Mouse (Mus musculus): ENCODE data around the gene Nrxn3.
A peak's percentile ranks its signal among the peaks of the same experiment; 100 is the strongest.

Nrxn3 gene

GRCm38 (mm10) chr12:89331474-89332263 is 609.0 kb downstream of the Nrxn3 start:
- DNase-seq (ENCODE audit: low spot score in 2 of 2): no peak

- no peak for DNase-seq (ENCODE audit: low spot score in 2 of 2)
These were observed 610.8 kb downstream of the Nrxn3 start for GRCm38 (mm10) chr12:89333486-89333885.

DNA sequence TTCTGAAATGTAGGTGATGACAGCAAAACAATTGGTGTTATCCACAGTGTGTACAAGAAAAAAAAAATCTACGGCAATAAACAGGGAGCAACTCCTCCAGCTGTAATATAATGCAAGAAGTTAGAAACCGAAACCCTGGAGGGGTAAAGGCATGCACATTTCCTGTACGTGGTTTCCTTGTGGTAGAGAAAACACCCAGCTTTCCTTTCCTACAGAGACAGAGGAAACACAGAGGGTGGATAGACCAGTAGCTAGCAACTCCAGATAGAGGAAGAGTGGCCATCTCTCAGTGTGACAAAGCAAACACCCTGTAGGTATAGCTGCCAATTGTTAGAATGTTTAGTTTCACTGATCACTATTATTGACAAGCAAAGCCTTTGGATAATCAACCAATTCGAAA is 642.2 kb downstream of the Nrxn3 start:
- DNase-seq (ENCODE audit: low spot score in 2 of 2): no peak

DNA sequence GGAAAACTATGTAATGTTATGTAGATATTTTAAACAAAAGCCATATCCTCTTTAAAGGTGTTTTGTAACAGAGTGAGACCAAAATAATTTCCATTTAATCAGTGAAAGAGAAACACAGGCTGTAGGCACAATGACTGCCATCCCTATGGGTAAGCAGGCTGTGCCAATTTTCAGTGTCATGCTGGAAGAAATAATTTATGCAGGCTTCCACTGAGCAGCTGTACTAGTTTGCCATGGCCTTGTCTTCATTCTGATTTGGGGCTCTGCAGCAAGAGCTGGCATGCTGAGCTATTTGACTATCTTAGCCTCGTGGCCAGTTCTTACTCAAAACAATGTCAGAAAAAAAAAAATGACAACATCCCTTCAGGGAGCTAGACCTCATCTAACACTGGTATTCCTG is 647.3 kb downstream of the Nrxn3 start:
- no peak for DNase-seq (ENCODE audit: low spot score in 2 of 2)

DNA sequence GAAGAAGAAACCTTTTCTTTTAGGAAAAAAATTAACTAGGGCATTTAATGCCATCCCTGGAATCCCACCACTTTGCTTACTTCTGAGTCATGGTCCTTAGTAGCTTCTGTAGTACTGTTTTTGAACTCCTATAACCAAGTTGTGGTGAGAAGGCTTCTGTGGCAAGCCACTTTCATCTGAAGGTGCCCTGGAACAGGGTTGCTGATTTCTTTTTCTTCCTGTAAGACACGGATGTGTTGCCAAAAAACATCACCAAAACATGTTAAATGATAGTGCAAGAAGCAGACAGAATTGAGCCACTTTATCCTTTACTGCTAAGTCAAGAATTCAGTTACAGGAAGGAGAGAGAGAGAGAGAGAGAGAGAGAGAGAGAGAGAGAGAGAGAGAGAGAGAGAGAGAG is 653.9 kb downstream of the Nrxn3 start:
- no peak for DNase-seq (ENCODE audit: low spot score in 2 of 2)

DNA sequence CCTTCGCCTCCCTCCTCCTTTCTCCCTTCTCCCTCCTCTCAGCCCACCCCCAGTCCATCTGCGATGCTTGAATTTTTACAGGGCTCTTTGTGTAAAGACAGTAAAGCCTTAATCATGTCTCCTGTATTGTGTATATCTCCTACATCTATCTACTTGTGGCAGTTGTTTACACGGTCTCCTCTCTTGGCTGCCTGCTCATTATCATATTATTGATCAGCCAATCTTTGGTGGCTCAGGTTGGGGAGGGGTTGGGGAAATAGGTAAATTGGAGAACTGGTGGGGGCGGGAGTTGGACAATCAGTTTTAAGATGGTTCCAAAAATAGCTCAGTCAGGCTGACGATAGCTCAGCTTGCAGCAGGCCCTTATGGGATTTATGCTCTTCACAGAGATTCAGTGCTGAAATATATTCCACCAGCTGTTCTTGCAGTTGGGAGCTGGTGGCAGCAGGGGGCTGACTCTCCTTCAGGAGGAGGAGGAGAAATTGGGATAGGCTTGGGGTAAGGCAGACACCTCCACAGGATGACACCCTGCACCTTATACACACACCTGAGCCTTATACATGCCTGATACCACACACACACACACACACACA is 654.5 kb downstream of the Nrxn3 start:
- no peak for DNase-seq (ENCODE audit: low spot score in 2 of 2)

DNA sequence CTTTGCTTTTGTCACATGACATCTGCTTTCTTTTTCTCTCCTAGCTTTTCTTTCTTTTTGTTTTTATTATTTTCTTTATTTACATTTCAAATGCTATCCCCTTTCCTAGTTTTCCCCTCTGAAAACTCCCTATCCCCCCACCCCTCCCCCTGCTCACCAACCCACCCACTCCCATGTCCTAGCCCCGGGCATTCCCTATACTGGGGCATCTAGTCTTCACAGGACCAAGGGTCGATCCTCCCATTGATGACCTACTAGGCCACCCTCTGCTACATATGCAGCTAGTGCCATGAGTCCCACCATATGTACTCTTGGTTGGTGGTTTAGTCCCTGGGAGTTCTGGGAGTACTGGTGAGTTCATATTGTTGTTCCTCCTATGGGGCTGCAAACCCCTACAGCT is 655.0 kb downstream of the Nrxn3 start:
- DNase-seq (ENCODE audit: low spot score in 2 of 2): no peak

DNA sequence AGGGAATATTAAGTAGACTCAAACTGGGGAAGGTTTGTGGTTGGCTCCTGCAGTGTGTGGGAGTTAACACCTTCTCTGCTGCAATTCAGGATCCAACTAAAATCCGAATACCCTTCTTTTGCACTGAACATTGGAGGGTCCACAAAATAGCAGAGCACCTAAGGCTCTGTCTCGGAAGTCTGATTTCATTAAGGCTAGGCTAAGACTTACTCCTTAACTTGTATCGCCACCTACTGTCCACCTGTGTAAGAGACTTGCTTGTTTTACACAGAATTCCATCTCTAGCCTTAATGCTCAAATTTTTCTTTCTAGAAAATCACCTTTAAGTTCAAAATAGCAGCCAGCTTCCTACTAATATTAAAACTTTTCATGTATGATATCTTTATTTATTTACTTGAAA is 660.6 kb downstream of the Nrxn3 start:
- no peak for DNase-seq (ENCODE audit: low spot score in 2 of 2)

GRCm38 (mm10) chr12:89395121-89395792 is 672.6 kb downstream of the Nrxn3 start:
- DNase-seq (ENCODE audit: low spot score in 2 of 2): no peak

- DNase-seq (ENCODE audit: low spot score in 2 of 2): no peak
These were observed 713.8 kb downstream of the Nrxn3 start for GRCm38 (mm10) chr12:89436519-89436918.

DNA sequence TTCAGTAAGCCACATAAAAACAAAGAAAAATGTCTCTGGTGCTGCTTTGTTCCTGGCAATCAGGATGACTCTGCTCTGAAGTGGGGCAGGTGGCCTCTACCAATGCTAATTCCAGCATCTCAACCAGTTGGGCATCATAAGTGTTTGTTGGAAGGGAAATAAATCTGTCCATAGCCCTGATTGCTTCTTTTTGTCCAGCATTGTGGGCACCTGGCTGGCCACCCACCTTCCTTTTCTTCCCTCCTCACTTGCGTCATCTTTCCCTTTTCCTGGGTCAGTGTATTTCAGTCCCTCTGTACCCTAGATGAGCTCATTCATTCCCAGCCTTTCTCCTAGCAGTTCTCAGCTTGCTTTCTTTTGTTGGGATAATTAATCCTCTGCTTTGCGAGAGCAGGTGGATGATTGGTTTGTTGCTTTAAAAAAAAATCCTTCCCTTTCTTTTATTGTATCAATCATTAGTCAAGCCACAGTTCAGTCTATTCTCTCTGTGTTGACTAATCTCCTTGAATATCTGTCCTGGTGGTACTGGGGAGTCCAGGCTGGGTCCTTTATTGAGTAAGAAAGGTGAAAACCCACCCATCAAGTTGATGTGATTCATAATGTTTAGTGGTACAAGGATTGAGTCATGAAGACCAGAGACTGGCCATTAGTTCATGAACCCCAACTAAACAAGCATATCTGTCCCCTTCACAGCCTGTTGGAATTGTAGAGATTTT is 719.8 kb downstream of the Nrxn3 start:
- DNase-seq (ENCODE audit: low spot score in 2 of 2): no peak

DNA sequence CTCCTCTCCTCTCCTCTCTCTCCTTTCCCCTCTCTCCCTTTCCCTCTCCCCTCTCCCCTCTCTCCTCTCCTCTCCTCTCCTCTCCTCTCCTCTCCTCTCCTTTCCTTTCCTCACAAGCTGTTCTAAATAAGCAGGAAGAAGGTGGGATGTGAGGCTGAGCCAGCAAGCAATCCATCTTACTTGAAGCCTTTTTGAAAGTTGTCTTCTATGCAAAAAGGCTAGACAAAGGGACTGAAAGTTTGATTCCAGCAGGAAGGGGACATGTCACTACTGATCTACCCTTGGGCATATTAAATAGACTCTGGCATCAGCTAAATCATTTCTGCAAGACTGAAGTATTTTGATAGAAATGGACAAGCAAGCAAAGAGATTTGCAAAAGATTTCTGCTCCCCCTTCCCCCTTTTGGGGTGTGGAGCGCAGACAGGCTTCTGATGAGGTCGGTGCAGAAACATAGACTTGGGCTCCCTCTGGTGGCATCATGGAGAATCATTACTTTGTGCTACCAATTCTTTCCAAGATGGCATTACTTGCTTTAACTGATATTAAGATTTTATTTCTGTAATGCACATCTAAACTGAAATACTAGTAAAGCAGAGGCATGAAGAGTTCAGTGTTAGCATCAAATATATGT is 728.1 kb downstream of the Nrxn3 start:
- DNase-seq (ENCODE audit: low spot score in 2 of 2): peak in 1 of 2 experiments; percentile 13

GRCm38 (mm10) chr12:89470226-89470625 is 747.5 kb downstream of the Nrxn3 start:
- no peak for DNase-seq (ENCODE audit: low spot score in 2 of 2)

- DNase-seq (ENCODE audit: low spot score in 2 of 2): no peak
These were observed 748.6 kb downstream of the Nrxn3 start for GRCm38 (mm10) chr12:89471289-89471688.

DNA sequence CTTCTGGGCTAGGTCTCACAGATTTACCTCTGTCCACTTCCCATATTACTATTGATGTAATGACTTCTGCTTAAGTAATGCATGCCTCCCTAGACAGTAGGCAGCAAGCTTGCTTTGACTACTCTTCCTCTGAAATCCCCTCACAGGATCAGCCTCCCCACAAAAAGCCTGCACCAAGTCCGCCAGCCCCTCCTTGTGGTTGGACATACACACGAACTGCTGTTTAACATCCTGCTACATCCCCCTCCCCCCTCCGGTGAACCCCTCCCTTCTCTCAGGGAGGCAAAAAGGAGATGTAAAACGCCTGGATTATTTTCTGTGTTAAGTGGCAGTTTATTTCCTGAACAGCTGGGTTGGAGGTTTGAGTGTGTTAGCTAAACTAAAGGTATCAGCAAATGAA is 749.2 kb downstream of the Nrxn3 start:
- no peak for DNase-seq (ENCODE audit: low spot score in 2 of 2)

GRCm38 (mm10) chr12:89479096-89479495 is 756.4 kb downstream of the Nrxn3 start:
- DNase-seq (ENCODE audit: low spot score in 2 of 2): no peak

- no peak for DNase-seq (ENCODE audit: low spot score in 2 of 2)
These were observed 759.5 kb downstream of the Nrxn3 start for GRCm38 (mm10) chr12:89482223-89482622.

DNA sequence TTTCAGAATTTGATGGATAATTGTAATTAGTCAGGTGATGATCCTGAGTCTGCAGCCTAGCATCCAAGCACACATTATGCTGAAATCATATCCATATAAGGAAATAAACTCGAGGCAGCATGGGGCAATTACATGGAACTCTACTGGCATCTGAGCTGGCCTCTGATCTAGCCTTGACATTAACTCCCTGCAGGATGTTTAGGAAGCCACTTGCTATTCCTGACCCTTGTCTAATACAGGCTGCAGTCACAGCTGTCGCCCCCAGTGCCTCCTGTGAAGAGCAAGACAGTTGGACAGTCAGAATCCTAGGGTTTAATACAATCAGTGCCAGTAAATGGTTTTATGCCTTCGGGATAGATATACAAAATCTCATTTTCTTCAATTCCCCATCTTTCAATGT is 781.4 kb downstream of the Nrxn3 start:
- no peak for DNase-seq (ENCODE audit: low spot score in 2 of 2)

GRCm38 (mm10) chr12:89505121-89505764 is 782.6 kb downstream of the Nrxn3 start:
- DNase-seq (ENCODE audit: low spot score in 2 of 2): peak in 1 of 2 experiments; percentile 19

- no peak for DNase-seq (ENCODE audit: low spot score in 2 of 2)
These were observed 786.3 kb downstream of the Nrxn3 start for GRCm38 (mm10) chr12:89508970-89509369.

DNA sequence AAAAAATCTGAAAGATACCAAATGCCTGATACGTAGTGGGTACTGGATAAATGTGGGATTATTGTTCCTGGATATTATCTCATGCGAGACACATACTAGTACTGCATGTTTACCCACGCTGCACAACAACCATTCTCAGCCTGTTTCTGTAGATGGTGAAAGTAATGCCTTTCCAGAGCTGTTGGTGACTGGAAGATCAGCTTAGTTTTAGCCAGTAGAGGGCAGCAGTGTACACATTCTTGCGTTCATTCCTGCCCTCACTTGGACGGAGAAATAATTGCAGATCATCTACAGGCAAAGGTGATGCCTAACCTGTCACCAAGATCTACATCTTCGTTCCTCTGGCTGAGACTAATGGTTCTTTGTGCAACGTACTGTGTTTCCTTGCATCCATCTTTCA is 791.1 kb downstream of the Nrxn3 start:
- peak in 1 of 2 experiments; percentile 13 for DNase-seq (ENCODE audit: low spot score in 2 of 2)
